Mouse (Mus musculus): ENCODE data around the gene Ehd1. TPM values are rescaled to one million over a fixed set of nuclear protein-coding genes. Genes with fewer than 3 reads are reported as not detected.

Ehd1 gene
- polyA plus RNA-seq, 1 experiment: 285 TPM

DNA sequence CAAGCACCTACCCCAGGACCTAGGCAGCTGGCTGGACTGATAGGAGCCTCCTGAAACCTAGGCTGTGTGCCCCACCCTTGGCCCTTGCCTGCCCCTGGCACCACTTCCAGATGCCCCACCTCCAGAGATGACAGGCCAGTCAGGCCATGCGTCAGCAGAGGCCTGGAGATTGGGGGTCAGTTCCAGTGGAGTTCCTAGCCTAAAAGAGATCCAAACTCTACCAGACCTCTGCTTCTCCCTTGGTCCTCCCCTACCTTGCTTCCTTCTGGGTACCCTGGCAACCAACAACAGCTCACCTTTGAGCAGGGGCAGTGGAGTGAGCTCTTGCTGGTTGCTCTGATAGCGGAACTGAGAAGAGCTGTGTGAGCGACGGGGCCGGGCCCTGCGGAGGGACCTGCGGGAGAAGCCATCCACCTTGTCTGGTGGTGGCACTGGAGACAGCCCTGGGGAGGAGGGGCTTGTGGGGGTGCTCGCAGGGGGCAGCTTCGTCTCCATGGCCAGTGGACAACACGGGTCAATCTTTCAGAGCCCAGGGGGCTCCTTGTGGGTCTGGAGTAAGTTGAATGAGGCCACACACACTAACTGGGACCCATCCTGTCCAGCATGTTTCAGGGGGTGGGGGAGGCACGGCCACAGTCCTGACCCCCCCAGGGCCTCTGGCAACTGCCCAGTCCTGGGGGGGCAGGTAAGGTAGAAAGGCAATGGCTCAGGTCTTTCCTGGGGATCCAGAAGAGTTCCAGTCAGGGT is 42.0 kb upstream of the Ehd1 start:
- Histone ChIP-seq H3K4me3 (ENCODE audit: extremely low read depth, insufficient read depth, insufficient read length) (peak overlapping the region; percentile 81; the same call in 1 of the 2 replicates), H3K4me1 (ENCODE audit: control insufficient read depth, insufficient read depth, insufficient read length) (peaks cover 6% of the 10 kb centered on the region; the same call in 1 of the 2 replicates), H3K27ac (ENCODE audit: insufficient read depth, low read length) (peak overlapping the region; percentile 49; the same call in 1 of the 2 replicates), H3K36me3 (ENCODE audit: control insufficient read depth, insufficient read depth, low read length) (peaks cover 13% of the 10 kb centered on the region), H3K27me3 (ENCODE audit: control insufficient read depth, insufficient read depth, low read length) (no peaks in the 10 kb centered on the region)
- no peak for TF ChIP-seq CTCF (IDR thresholded peaks at IDR 0.05; ENCODE audit: extremely low read depth, insufficient read depth, insufficient read length, insufficient replicate concordance)
- TF ChIP-seq POLR2A (IDR thresholded peaks at IDR 0.05; ENCODE audit: low read depth, low read length): no peak
- DNase-seq (ENCODE audit: low read depth in 1 of 2, low spot score in 2 of 2): no peak
- whole genome bisulfite sequencing: 76% methylated on average over 11 of the region's 11 CpGs

DNA sequence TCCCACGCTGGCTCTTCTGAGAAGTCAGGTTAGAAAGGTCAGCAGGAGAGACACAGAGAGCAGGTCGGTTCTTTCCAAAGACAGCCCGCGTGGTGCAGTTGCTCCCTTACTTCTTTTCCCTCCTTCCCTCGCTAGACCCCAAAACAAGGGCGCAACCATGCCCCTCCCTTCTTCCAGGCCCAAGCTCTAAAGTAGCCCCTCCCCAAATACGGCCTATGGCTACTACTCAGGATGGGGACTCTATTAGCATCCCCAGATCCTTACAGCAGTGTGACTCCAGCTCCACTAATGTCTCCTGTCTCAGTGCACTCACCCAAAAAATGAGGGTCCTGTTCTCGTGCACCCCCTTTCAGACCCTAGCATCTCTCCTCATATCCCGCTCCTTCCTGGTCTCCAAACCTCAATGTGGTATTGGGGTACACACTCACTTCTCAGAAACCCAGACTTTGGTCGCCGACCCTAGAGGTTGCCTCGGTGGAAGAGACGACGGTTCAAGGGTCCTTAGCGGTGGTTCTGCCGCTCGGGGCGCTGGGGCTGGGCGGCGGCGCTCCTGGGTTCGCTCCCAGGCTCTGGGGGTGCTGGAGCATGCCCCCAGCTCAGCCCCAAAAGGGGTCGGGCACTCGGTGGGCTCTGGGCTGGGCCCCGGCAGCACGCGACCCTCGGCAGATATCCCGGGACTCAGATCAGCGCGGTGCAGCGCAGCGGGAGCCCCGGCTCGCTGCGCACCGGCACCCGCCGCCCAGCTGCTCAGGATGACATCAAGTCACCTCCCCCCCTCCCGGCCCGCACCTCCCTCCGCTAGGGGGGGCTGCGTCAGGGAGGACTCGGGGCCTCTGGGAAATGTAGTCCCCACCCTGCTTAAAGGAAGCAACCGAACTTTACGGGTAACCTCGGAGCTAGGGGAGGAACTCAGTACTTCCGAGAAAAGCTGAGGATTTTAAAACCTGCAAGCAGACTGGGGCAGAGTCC is 41.2 kb upstream of the Ehd1 start, which contains the start of gene Ppp2r5b:
TSS of gene Ppp2r5b (minus strand) at position 789 of the 969 bp plus-strand sequence.
- Histone ChIP-seq H3K27ac (ENCODE audit: insufficient read depth, low read length) (peak within 1 kb of the TSS; percentile 98), H3K27me3 (ENCODE audit: control insufficient read depth, insufficient read depth, low read length) (no peaks in the 10 kb centered on the region), H3K36me3 (ENCODE audit: control insufficient read depth, insufficient read depth, low read length) (peaks cover 8% of the 10 kb centered on the region), H3K4me1 (ENCODE audit: control insufficient read depth, insufficient read depth, insufficient read length) (peaks cover 6% of the 10 kb centered on the region; the same call in 1 of the 2 replicates), H3K4me3 (ENCODE audit: extremely low read depth, insufficient read depth, insufficient read length) (peak within 1 kb of the TSS; percentile 81)
- TF ChIP-seq POLR2A (IDR thresholded peaks at IDR 0.05; ENCODE audit: low read depth, low read length): no peak; the same call in 1 of the 2 replicates
- 0 out of 2 replicates have a peak, but pooled peaks have one; percentile 17 for TF ChIP-seq CTCF (IDR thresholded peaks at IDR 0.05; ENCODE audit: extremely low read depth, insufficient read depth, insufficient read length, insufficient replicate concordance)
- DNase-seq (ENCODE audit: low read depth in 1 of 2, low spot score in 2 of 2): peak; percentile 88 to 95
- WGBS: 12% methylated on average over 48 of the region's 48 CpGs

DNA sequence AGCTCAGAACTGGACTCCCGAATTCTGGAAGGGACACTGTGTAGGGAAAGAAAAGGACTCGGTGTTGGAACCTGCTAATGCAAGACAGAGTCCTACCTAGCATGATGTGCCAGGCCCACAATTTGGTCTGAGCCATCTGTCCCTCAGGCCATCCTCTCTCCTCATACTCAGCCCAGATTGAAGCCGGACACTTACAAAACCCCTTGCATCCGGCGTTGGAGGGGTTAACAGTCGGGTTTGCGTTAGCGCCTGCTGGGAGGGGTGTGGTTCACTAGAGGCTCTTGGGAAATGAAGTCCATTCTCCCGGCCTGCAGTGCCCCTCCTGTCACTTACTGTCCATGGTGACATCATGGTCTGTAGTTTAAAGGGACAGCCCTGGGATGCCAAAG is 40.5 kb upstream of the Ehd1 start:
- H3K36me3 ChIP-seq (ENCODE audit: control insufficient read depth, insufficient read depth, low read length): peaks cover 3% of the 10 kb centered on the region; the same call in 1 of the 2 replicates
- TF ChIP-seq POLR2A (IDR thresholded peaks at IDR 0.05; ENCODE audit: low read depth, low read length) (no peak; the same call in 1 of the 2 replicates), CTCF (IDR thresholded peaks at IDR 0.05; ENCODE audit: extremely low read depth, insufficient read depth, insufficient read length, insufficient replicate concordance) (no peak)
- peak; percentile 73 to 88 for DNase-seq (ENCODE audit: low read depth in 1 of 2, low spot score in 2 of 2)
- H3K27ac ChIP-seq (ENCODE audit: insufficient read depth, low read length): peak overlapping the region; percentile 98
- no peaks in the 10 kb centered on the region for H3K27me3 ChIP-seq (ENCODE audit: control insufficient read depth, insufficient read depth, low read length)
- H3K4me3 ChIP-seq (ENCODE audit: extremely low read depth, insufficient read depth, insufficient read length): peak overlapping the region; percentile 72
- peaks cover 6% of the 10 kb centered on the region; the same call in 1 of the 2 replicates for H3K4me1 ChIP-seq (ENCODE audit: control insufficient read depth, insufficient read depth, insufficient read length)
- WGBS: 0% methylated on average over 9 of the region's 9 CpGs

DNA sequence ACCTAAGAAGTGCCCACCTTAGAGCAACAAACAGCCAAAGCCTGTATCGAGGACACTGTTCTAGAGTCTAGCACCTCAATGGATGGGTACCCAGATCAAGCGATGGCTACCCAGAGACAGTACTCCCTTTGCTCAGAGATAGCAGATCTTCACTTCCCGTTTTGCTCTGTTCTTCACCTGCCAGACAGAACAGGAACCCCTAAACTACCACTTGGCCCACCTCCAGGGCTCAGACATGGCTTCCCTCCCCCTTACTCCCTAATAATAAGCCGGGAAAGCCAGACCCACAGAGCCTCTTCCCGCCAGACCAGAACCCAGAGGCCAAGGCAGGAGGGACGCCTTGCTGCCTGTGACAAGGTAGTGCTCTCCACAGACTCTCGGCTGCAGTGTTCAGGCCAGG is 39.7 kb upstream of the Ehd1 start:
- peaks cover 6% of the 10 kb centered on the region; the same call in 1 of the 2 replicates for H3K4me1 ChIP-seq (ENCODE audit: control insufficient read depth, insufficient read depth, insufficient read length)
- no peak for TF ChIP-seq POLR2A (IDR thresholded peaks at IDR 0.05; ENCODE audit: low read depth, low read length)
- TF ChIP-seq CTCF (IDR thresholded peaks at IDR 0.05; ENCODE audit: extremely low read depth, insufficient read depth, insufficient read length, insufficient replicate concordance): no peak
- no peaks in the 10 kb centered on the region for H3K27me3 ChIP-seq (ENCODE audit: control insufficient read depth, insufficient read depth, low read length)
- H3K4me3 ChIP-seq (ENCODE audit: extremely low read depth, insufficient read depth, insufficient read length): no peak overlapping the region
- H3K27ac ChIP-seq (ENCODE audit: insufficient read depth, low read length): no peak overlapping the region
- peaks cover 2% of the 10 kb centered on the region; the same call in 1 of the 2 replicates for H3K36me3 ChIP-seq (ENCODE audit: control insufficient read depth, insufficient read depth, low read length)
- WGBS: 66% methylated on average over 7 of the region's 7 CpGs
- DNase-seq (ENCODE audit: low read depth in 1 of 2, low spot score in 2 of 2): no peak

DNA sequence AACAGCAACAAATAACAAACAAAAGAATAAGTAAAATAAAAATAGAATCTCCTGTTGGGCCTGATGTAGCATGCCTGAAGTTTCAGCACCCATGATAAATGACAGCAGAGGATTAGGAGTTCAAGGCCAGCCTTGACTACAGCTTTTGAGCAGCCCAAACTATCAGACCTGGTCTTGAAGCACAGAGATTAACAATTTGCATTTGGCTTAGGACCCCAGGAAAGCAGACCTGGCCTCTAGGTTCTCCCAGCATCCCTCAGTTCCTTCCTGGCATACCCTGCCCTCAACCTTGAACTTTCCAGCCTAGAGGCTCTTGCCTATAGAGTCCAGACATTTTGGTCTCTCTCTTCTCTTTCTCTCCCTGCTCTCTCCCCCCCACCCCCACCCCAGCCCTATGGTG is 37.8 kb upstream of the Ehd1 start:
- Histone ChIP-seq H3K27me3 (ENCODE audit: control insufficient read depth, insufficient read depth, low read length) (no peaks in the 10 kb centered on the region), H3K4me1 (ENCODE audit: control insufficient read depth, insufficient read depth, insufficient read length) (peaks cover 11% of the 10 kb centered on the region; the same call in 1 of the 2 replicates), H3K4me3 (ENCODE audit: extremely low read depth, insufficient read depth, insufficient read length) (no peak overlapping the region), H3K27ac (ENCODE audit: insufficient read depth, low read length) (no peak overlapping the region), H3K36me3 (ENCODE audit: control insufficient read depth, insufficient read depth, low read length) (no peaks in the 10 kb centered on the region)
- DNase-seq (ENCODE audit: low read depth in 1 of 2, low spot score in 2 of 2): no peak
- TF ChIP-seq CTCF (IDR thresholded peaks at IDR 0.05; ENCODE audit: extremely low read depth, insufficient read depth, insufficient read length, insufficient replicate concordance) (no peak), POLR2A (IDR thresholded peaks at IDR 0.05; ENCODE audit: low read depth, low read length) (no peak)

DNA sequence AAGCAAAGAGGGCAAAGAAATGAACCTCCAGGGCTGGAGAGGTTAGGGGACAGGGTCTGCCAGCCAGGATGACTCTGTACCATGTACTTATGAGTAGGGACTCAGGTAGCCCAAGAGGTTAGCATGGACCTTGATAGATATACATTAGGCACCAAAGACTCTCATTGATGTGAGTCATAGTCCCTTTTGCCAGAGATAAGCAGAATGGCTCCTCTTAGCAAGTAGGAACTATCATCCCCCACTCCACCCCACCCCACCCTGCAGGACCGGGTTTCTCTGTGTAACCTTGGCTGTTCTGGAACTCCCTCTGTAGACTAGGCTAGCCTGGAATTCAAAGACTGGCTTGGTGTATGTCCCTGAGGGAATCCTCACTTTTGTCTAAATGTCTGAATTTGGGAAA is 36.4 kb upstream of the Ehd1 start:
- TF ChIP-seq POLR2A (IDR thresholded peaks at IDR 0.05; ENCODE audit: low read depth, low read length) (no peak), CTCF (IDR thresholded peaks at IDR 0.05; ENCODE audit: extremely low read depth, insufficient read depth, insufficient read length, insufficient replicate concordance) (no peak)
- Histone ChIP-seq H3K27ac (ENCODE audit: insufficient read depth, low read length) (no peak overlapping the region), H3K4me1 (ENCODE audit: control insufficient read depth, insufficient read depth, insufficient read length) (peaks cover 9% of the 10 kb centered on the region; the same call in 1 of the 2 replicates)

More for the DNA sequence above, 36.4 kb upstream of the Ehd1 start:
- Histone ChIP-seq H3K27me3 (ENCODE audit: control insufficient read depth, insufficient read depth, low read length) (no peaks in the 10 kb centered on the region), H3K4me3 (ENCODE audit: extremely low read depth, insufficient read depth, insufficient read length) (no peak overlapping the region), H3K36me3 (ENCODE audit: control insufficient read depth, insufficient read depth, low read length) (peaks cover 8% of the 10 kb centered on the region)
- DNase-seq (ENCODE audit: low read depth in 1 of 2, low spot score in 2 of 2): no peak
- 61% methylated on average over 1 of the region's 1 CpGs for WGBS

Measured in spleen, adult 2 months (tissue).